Mouse (Mus musculus) megakaryocyte, embryonic 14.5 days (primary cell): Measurements from ENCODE around the gene Hrct1.

Source experiments
- FLI1 ChIP-seq: IDR thresholded peaks from 2 replicates; pipeline ENCODE4 v1.6.1; 2012; ENCODE audit warnings: low read length, inconsistent platforms, mixed read lengths
- GATA1 ChIP-seq: IDR thresholded peaks from 3 replicates; pipeline ENCODE4 v1.6.1; 2012; ENCODE audit warnings: mixed read lengths, low read length, inconsistent platforms, borderline replicate concordance

GRCm38 (mm10) chr4:43729794-43730550, 3.0 kb downstream of the Hrct1 start, which contains the start of gene Spaar:
- TF ChIP-seq GATA1 (no peak), FLI1 (no peak)
